Mouse (Mus musculus): ENCODE results near the gene Garem2. TPM values are rescaled to one million over a fixed set of nuclear protein-coding genes. Genes with fewer than 3 reads are reported as not detected.

The Garem2 gene
- total and polyA plus RNA-seq, 2 experiments from 2014 or later: 0.14 TPM; not detected in 1

GRCm38 (mm10) chr5:30107611-30108041 is 2.7 kb downstream of the Garem2 start:
- DNase-seq (ENCODE audit: low spot score): no peak
- WGBS: 16% methylated on average over 5 of the region's 5 CpGs
- no peaks in the 10 kb centered on the region for H3K36me3 ChIP-seq (replicated peaks; ENCODE audit: control insufficient read depth, insufficient read depth, low read length)
- TF ChIP-seq CTCF (IDR thresholded peaks at IDR 0.05; ENCODE audit: low read depth): no peak
- no peak for TF ChIP-seq EP300 (IDR thresholded peaks at IDR 0.05; ENCODE audit: low read depth)
- no peaks in the 10 kb centered on the region for H3K9me3 ChIP-seq (replicated peaks; ENCODE audit: control insufficient read depth, low read length)
- no peak overlapping the region for H3K9ac ChIP-seq (replicated peaks; ENCODE audit: low read depth, low read length)
- H3K27me3 ChIP-seq (ENCODE audit: control insufficient read depth, insufficient read depth, low read length): peaks cover 78% of the 10 kb centered on the region
- no peak for ATAC-seq (ENCODE audit: insufficient read depth, low read depth)
- peaks cover 22% of the 10 kb centered on the region for H3K4me1 ChIP-seq (ENCODE audit: control insufficient read depth, insufficient read depth)
- H3K4me2 ChIP-seq (ENCODE audit: low read depth, low read length): no peak overlapping the region
- no peak overlapping the region for H3K27ac ChIP-seq (ENCODE audit: low read depth)
- no peak overlapping the region for H3K4me3 ChIP-seq (ENCODE audit: low read depth, low read length)

GRCm38 (mm10) chr5:30108233-30108632 is 3.3 kb downstream of the Garem2 start:
- WGBS: 70% methylated on average over 6 of the region's 6 CpGs
- Histone ChIP-seq H3K9me3 (replicated peaks; ENCODE audit: control insufficient read depth, low read length) (no peaks in the 10 kb centered on the region), H3K27me3 (ENCODE audit: control insufficient read depth, insufficient read depth, low read length) (peaks cover 84% of the 10 kb centered on the region), H3K4me3 (ENCODE audit: low read depth, low read length) (no peak overlapping the region), H3K4me2 (ENCODE audit: low read depth, low read length) (no peak overlapping the region), H3K36me3 (replicated peaks; ENCODE audit: control insufficient read depth, insufficient read depth, low read length) (no peaks in the 10 kb centered on the region), H3K4me1 (ENCODE audit: control insufficient read depth, insufficient read depth) (peaks cover 22% of the 10 kb centered on the region), H3K27ac (ENCODE audit: low read depth) (no peak overlapping the region), H3K9ac (replicated peaks; ENCODE audit: low read depth, low read length) (no peak overlapping the region)
- DNase-seq (ENCODE audit: low spot score): no peak
- no peak for ATAC-seq (ENCODE audit: insufficient read depth, low read depth)
- TF ChIP-seq CTCF (IDR thresholded peaks at IDR 0.05; ENCODE audit: low read depth) (no peak), EP300 (IDR thresholded peaks at IDR 0.05; ENCODE audit: low read depth) (no peak)

GRCm38 (mm10) chr5:30109899-30110298 is 4.9 kb downstream of the Garem2 start:
- Histone ChIP-seq H3K4me1 (ENCODE audit: control insufficient read depth, insufficient read depth) (peaks cover 20% of the 10 kb centered on the region), H3K36me3 (replicated peaks; ENCODE audit: control insufficient read depth, insufficient read depth, low read length) (no peaks in the 10 kb centered on the region), H3K27me3 (ENCODE audit: control insufficient read depth, insufficient read depth, low read length) (peaks cover 83% of the 10 kb centered on the region), H3K9ac (replicated peaks; ENCODE audit: low read depth, low read length) (no peak overlapping the region), H3K27ac (ENCODE audit: low read depth) (no peak overlapping the region), H3K4me3 (ENCODE audit: low read depth, low read length) (no peak overlapping the region), H3K4me2 (ENCODE audit: low read depth, low read length) (no peak overlapping the region), H3K9me3 (replicated peaks; ENCODE audit: control insufficient read depth, low read length) (no peaks in the 10 kb centered on the region)
- no peak for TF ChIP-seq CTCF (IDR thresholded peaks at IDR 0.05; ENCODE audit: low read depth)
- TF ChIP-seq EP300 (IDR thresholded peaks at IDR 0.05; ENCODE audit: low read depth): no peak
- no peak for DNase-seq (ENCODE audit: low spot score)
- no peak for ATAC-seq (ENCODE audit: insufficient read depth, low read depth)
- WGBS: 70% methylated on average over 2 of the region's 2 CpGs

- WGBS: 23% methylated on average over 22 of the region's 22 CpGs
- Histone ChIP-seq H3K9ac (replicated peaks; ENCODE audit: low read depth, low read length) (no peak overlapping the region), H3K4me3 (ENCODE audit: low read depth, low read length) (peak overlapping the region; percentile 16), H3K4me2 (ENCODE audit: low read depth, low read length) (peak overlapping the region; percentile 46), H3K9me3 (replicated peaks; ENCODE audit: control insufficient read depth, low read length) (no peaks in the 10 kb centered on the region), H3K27me3 (ENCODE audit: control insufficient read depth, insufficient read depth, low read length) (peaks cover 79% of the 10 kb centered on the region), H3K4me1 (ENCODE audit: control insufficient read depth, insufficient read depth) (peaks cover 14% of the 10 kb centered on the region; the same call in 1 of the 2 replicates), H3K36me3 (replicated peaks; ENCODE audit: control insufficient read depth, insufficient read depth, low read length) (no peaks in the 10 kb centered on the region), H3K27ac (ENCODE audit: low read depth) (no peak overlapping the region)
- ATAC-seq (ENCODE audit: insufficient read depth, low read depth): no peak
- DNase-seq (ENCODE audit: low spot score): no peak
- TF ChIP-seq EP300 (IDR thresholded peaks at IDR 0.05; ENCODE audit: low read depth) (no peak), CTCF (IDR thresholded peaks at IDR 0.05; ENCODE audit: low read depth) (no peak)
Measured at GRCm38 (mm10) chr5:30110371-30111060, 5.6 kb downstream of the Garem2 start.

- peaks cover 14% of the 10 kb centered on the region; the same call in 1 of the 2 replicates for H3K4me1 ChIP-seq (ENCODE audit: control insufficient read depth, insufficient read depth)
- peaks cover 76% of the 10 kb centered on the region for H3K27me3 ChIP-seq (ENCODE audit: control insufficient read depth, insufficient read depth, low read length)
- H3K4me3 ChIP-seq (ENCODE audit: low read depth, low read length): peak overlapping the region; percentile 16
- 2% methylated on average over 18 of the region's 18 CpGs for WGBS
- H3K4me2 ChIP-seq (ENCODE audit: low read depth, low read length): peak overlapping the region; percentile 46
- no peak overlapping the region for H3K9ac ChIP-seq (replicated peaks; ENCODE audit: low read depth, low read length)
- H3K36me3 ChIP-seq (replicated peaks; ENCODE audit: control insufficient read depth, insufficient read depth, low read length): no peaks in the 10 kb centered on the region
- ATAC-seq (ENCODE audit: insufficient read depth, low read depth): peak; percentile 17; the same call in 1 of the 2 replicates
- H3K27ac ChIP-seq (ENCODE audit: low read depth): no peak overlapping the region
- no peak for TF ChIP-seq EP300 (IDR thresholded peaks at IDR 0.05; ENCODE audit: low read depth)
- peak; percentile 45 for TF ChIP-seq CTCF (IDR thresholded peaks at IDR 0.05; ENCODE audit: low read depth)
- no peaks in the 10 kb centered on the region for H3K9me3 ChIP-seq (replicated peaks; ENCODE audit: control insufficient read depth, low read length)
- DNase-seq (ENCODE audit: low spot score): peak; percentile 38
Measured at GRCm38 (mm10) chr5:30111126-30111525, 6.2 kb downstream of the Garem2 start.

All from heart, postnatal 0 days (tissue).